Mouse (Mus musculus) testis, adult 2 months (tissue): ENCODE results near the gene Ccdc134.

Experiments used
- CTCF ChIP-seq: fragments of 200-500 bp; IDR thresholded peaks from 2 replicates; pipeline ENCODE4 v1.5.1; 2012; ENCODE audit warnings: low read depth, mild to moderate bottlenecking, inconsistent platforms, low read length, moderate library complexity; ENCODE audit not compliant: control insufficient read depth, insufficient read depth, insufficient replicate concordance
- POLR2A ChIP-seq: fragments of 200-500 bp; IDR thresholded peaks from 2 replicates; pipeline ENCODE4 v1.6.1; 2012; ENCODE audit warnings: low read depth, mild to moderate bottlenecking, inconsistent platforms, low read length, moderate library complexity; ENCODE audit not compliant: control insufficient read depth

GRCm38 (mm10) chr15:82186131-82186530 is 58.4 kb downstream of the Ccdc134 start:
- no peak for TF ChIP-seq CTCF
- TF ChIP-seq POLR2A, result no peak
